Mouse (Mus musculus): ENCODE data around the gene Camsap2.

- no peak for TF ChIP-seq POLR2A (IDR thresholded peaks at IDR 0.05; ENCODE audit: control insufficient read depth, extremely low read depth, insufficient read depth, low read length, poor library complexity)
- TF ChIP-seq CTCF (IDR thresholded peaks at IDR 0.05; ENCODE audit: borderline replicate concordance, control insufficient read depth, extremely low read depth, insufficient read depth, low read length, poor library complexity): no peak
Observed at GRCm38 (mm10) chr1:136364711-136365110, 18.8 kb upstream of the Camsap2 start.
